Mouse (Mus musculus) forebrain, embryonic 15.5 days (tissue): ENCODE measurements around the gene Ikzf1. TPM values are rescaled to one million over a fixed set of nuclear protein-coding genes. Genes with fewer than 3 reads are reported as not detected.

Experiments
- ATAC-seq: fragments of 200-750 bp; cut with Nextera tagmentation; replicated peaks from 2 replicates; pipeline ENCODE4 v1.8.0; 2017; ENCODE audit warnings: mild to moderate bottlenecking, moderate TSS enrichment, moderate library complexity
- H3K27ac ChIP-seq: fragments of 300-500 bp; sonication (generic); replicated peaks from 2 replicates; pipeline ENCODE4 v1.5.1; 2015; ENCODE audit warnings: mild to moderate bottlenecking, inconsistent platforms
- H3K27me3 ChIP-seq: fragments of 300-500 bp; sonication (generic); 2 replicates; pipeline ENCODE4 v1.6.1; 2015; ENCODE audit warnings: inconsistent platforms
- H3K36me3 ChIP-seq: fragments of 300-500 bp; sonication (generic); 2 replicates; pipeline ENCODE4 v1.6.1; 2015; ENCODE audit warnings: mild to moderate bottlenecking, inconsistent platforms
- H3K4me1 ChIP-seq: fragments of 300-500 bp; sonication (generic); 2 replicates; pipeline ENCODE4 v1.6.1; 2015; ENCODE audit warnings: inconsistent platforms
- H3K4me2 ChIP-seq: fragments of 300-500 bp; sonication (generic); replicated peaks from 2 replicates; pipeline ENCODE4 v1.6.1; 2015; ENCODE audit warnings: mild to moderate bottlenecking, inconsistent platforms
- H3K4me3 ChIP-seq: fragments of 300-500 bp; sonication (generic); 2 replicates; pipeline ENCODE4 v1.5.1; 2015; ENCODE audit warnings: mild to moderate bottlenecking, inconsistent platforms
- H3K9ac ChIP-seq: fragments of 300-500 bp; sonication (generic); replicated peaks from 2 replicates; pipeline ENCODE4 v1.6.1; 2015; ENCODE audit warnings: mild to moderate bottlenecking, inconsistent platforms
- H3K9me3 ChIP-seq: fragments of 300-500 bp; sonication (generic); 2 replicates; pipeline ENCODE4 v1.6.1; 2016; ENCODE audit warnings: inconsistent platforms
- WGBS: fragments of 180-500 bp; shearing (Covaris S2); methylation state at CpG from one replicate; pipeline ENCODE4 v1.1.7; 2015; ENCODE audit warnings: mixed read lengths; 5-methylcytosine and 5-hydroxymethylcytosine counted together
- polyA plus RNA-seq: library from polyadenylated mRNA; unstranded; fragments of >200 nt; fragmentation: Nextera tagmentation; extraction: Ambion mirVana; gene quantifications from 2 replicates; pipeline ENCODE4 v1.2.1, GENCODE M21; 2015

The Ikzf1 gene
- polyA plus RNA-seq, 1 experiment from 2014 or later: 2.4 TPM

GRCm38 (mm10) chr11:11692558-11693166 lies 7.9 kb downstream of the Ikzf1 start:
- Histone ChIP-seq H3K9me3 (no peaks in the 10 kb centered on the region), H3K9ac (no peak overlapping the region), H3K36me3 (no peaks in the 10 kb centered on the region), H3K27me3 (peaks cover 6% of the 10 kb centered on the region; the same call in 1 of the 2 replicates), H3K27ac (no peak overlapping the region), H3K4me3 (no peak overlapping the region), H3K4me1 (no peaks in the 10 kb centered on the region), H3K4me2 (no peak overlapping the region)
- WGBS: 88% methylated on average over 10 of the region's 10 CpGs
- no peak for ATAC-seq

GRCm38 (mm10) chr11:11693446-11693845 lies 8.6 kb downstream of the Ikzf1 start:
- Histone ChIP-seq H3K36me3 (no peaks in the 10 kb centered on the region), H3K4me1 (no peaks in the 10 kb centered on the region), H3K27ac (no peak overlapping the region), H3K4me3 (no peak overlapping the region), H3K9ac (no peak overlapping the region), H3K27me3 (no peaks in the 10 kb centered on the region), H3K4me2 (no peak overlapping the region), H3K9me3 (no peaks in the 10 kb centered on the region)
- 90% methylated on average over 3 of the region's 3 CpGs for WGBS
- no peak for ATAC-seq

- Histone ChIP-seq H3K9me3 (no peaks in the 10 kb centered on the region), H3K27ac (no peak overlapping the region), H3K4me1 (no peaks in the 10 kb centered on the region), H3K4me3 (no peak overlapping the region), H3K4me2 (no peak overlapping the region), H3K27me3 (no peaks in the 10 kb centered on the region), H3K36me3 (no peaks in the 10 kb centered on the region), H3K9ac (no peak overlapping the region)
- WGBS: 82% methylated on average over 2 of the region's 2 CpGs
- no peak for ATAC-seq
Measured at GRCm38 (mm10) chr11:11694072-11694471, 9.3 kb downstream of the Ikzf1 start.

GRCm38 (mm10) chr11:11694472-11695177 lies 9.8 kb downstream of the Ikzf1 start:
- Histone ChIP-seq H3K27me3 (no peaks in the 10 kb centered on the region), H3K36me3 (no peaks in the 10 kb centered on the region), H3K9ac (no peak overlapping the region), H3K4me1 (no peaks in the 10 kb centered on the region), H3K4me3 (no peak overlapping the region), H3K9me3 (no peaks in the 10 kb centered on the region), H3K27ac (no peak overlapping the region), H3K4me2 (no peak overlapping the region)
- 86% methylated on average over 6 of the region's 6 CpGs for WGBS
- no peak for ATAC-seq

- Histone ChIP-seq H3K27ac (no peak overlapping the region), H3K4me1 (no peaks in the 10 kb centered on the region), H3K9me3 (no peaks in the 10 kb centered on the region), H3K4me3 (no peak overlapping the region), H3K36me3 (no peaks in the 10 kb centered on the region), H3K9ac (no peak overlapping the region), H3K4me2 (no peak overlapping the region), H3K27me3 (no peaks in the 10 kb centered on the region)
- ATAC-seq: no peak
- WGBS: 48% methylated on average over 6 of the region's 6 CpGs
Measured at GRCm38 (mm10) chr11:11695211-11695887, 10.5 kb downstream of the Ikzf1 start.

- Histone ChIP-seq H3K9ac (no peak overlapping the region), H3K27ac (no peak overlapping the region), H3K36me3 (no peaks in the 10 kb centered on the region), H3K27me3 (no peaks in the 10 kb centered on the region), H3K4me2 (no peak overlapping the region), H3K9me3 (no peaks in the 10 kb centered on the region), H3K4me3 (no peak overlapping the region), H3K4me1 (no peaks in the 10 kb centered on the region)
- no peak for ATAC-seq
- WGBS: 93% methylated on average over 4 of the region's 4 CpGs
Measured at GRCm38 (mm10) chr11:11695907-11696306, 11.1 kb downstream of the Ikzf1 start.

GRCm38 (mm10) chr11:11696814-11697213 lies 12.0 kb downstream of the Ikzf1 start:
- H3K9me3 ChIP-seq: no peaks in the 10 kb centered on the region
- H3K27me3 ChIP-seq: no peaks in the 10 kb centered on the region
- ATAC-seq: no peak
- no peak overlapping the region for H3K4me3 ChIP-seq
- H3K36me3 ChIP-seq: no peaks in the 10 kb centered on the region
- no peak overlapping the region for H3K9ac ChIP-seq
- no peak overlapping the region for H3K4me2 ChIP-seq
- no peaks in the 10 kb centered on the region for H3K4me1 ChIP-seq
- 88% methylated on average over 3 of the region's 3 CpGs for WGBS
- H3K27ac ChIP-seq: no peak overlapping the region

GRCm38 (mm10) chr11:11701378-11701777 lies 16.6 kb downstream of the Ikzf1 start:
- Histone ChIP-seq H3K36me3 (no peaks in the 10 kb centered on the region), H3K27me3 (no peaks in the 10 kb centered on the region), H3K4me3 (no peak overlapping the region), H3K9ac (no peak overlapping the region), H3K4me1 (no peaks in the 10 kb centered on the region), H3K27ac (no peak overlapping the region), H3K4me2 (no peak overlapping the region), H3K9me3 (no peaks in the 10 kb centered on the region)
- no peak for ATAC-seq
- WGBS: 70% methylated on average over 6 of the region's 6 CpGs

GRCm38 (mm10) chr11:11703776-11704175 lies 19.0 kb downstream of the Ikzf1 start:
- no peaks in the 10 kb centered on the region for H3K4me1 ChIP-seq
- no peak for ATAC-seq
- H3K27me3 ChIP-seq: no peaks in the 10 kb centered on the region
- H3K36me3 ChIP-seq: no peaks in the 10 kb centered on the region
- H3K4me2 ChIP-seq: no peak overlapping the region
- no peak overlapping the region for H3K4me3 ChIP-seq
- H3K9ac ChIP-seq: no peak overlapping the region
- no peak overlapping the region for H3K27ac ChIP-seq
- no peaks in the 10 kb centered on the region for H3K9me3 ChIP-seq

- 93% methylated on average over 9 of the region's 9 CpGs for WGBS
- H3K4me3 ChIP-seq: no peak overlapping the region
- H3K9me3 ChIP-seq: no peaks in the 10 kb centered on the region
- no peak for ATAC-seq
- H3K9ac ChIP-seq: no peak overlapping the region
- H3K36me3 ChIP-seq: no peaks in the 10 kb centered on the region
- H3K27me3 ChIP-seq: no peaks in the 10 kb centered on the region
- H3K4me1 ChIP-seq: no peaks in the 10 kb centered on the region
- no peak overlapping the region for H3K4me2 ChIP-seq
- H3K27ac ChIP-seq: no peak overlapping the region
Measured at GRCm38 (mm10) chr11:11708154-11708719, 23.4 kb downstream of the Ikzf1 start.

GRCm38 (mm10) chr11:11709311-11709710 lies 24.5 kb downstream of the Ikzf1 start:
- H3K4me3 ChIP-seq: no peak overlapping the region
- ATAC-seq: no peak

GRCm38 (mm10) chr11:11710718-11711117 lies 25.9 kb downstream of the Ikzf1 start:
- H3K27ac ChIP-seq: no peak overlapping the region
- no peaks in the 10 kb centered on the region for H3K4me1 ChIP-seq
- H3K27me3 ChIP-seq: no peaks in the 10 kb centered on the region
- H3K9me3 ChIP-seq: no peaks in the 10 kb centered on the region
- H3K4me3 ChIP-seq: no peak overlapping the region
- no peak for ATAC-seq
- H3K9ac ChIP-seq: no peak overlapping the region
- H3K36me3 ChIP-seq: no peaks in the 10 kb centered on the region
- H3K4me2 ChIP-seq: no peak overlapping the region

More at GRCm38 (mm10) chr11:11709311-11709710, 24.5 kb downstream of the Ikzf1 start:
- WGBS: 89% methylated on average over 6 of the region's 6 CpGs
- Histone ChIP-seq H3K9ac (no peak overlapping the region), H3K4me2 (no peak overlapping the region), H3K36me3 (no peaks in the 10 kb centered on the region), H3K9me3 (no peaks in the 10 kb centered on the region), H3K27ac (no peak overlapping the region), H3K4me1 (no peaks in the 10 kb centered on the region), H3K27me3 (no peaks in the 10 kb centered on the region)
